Mouse (Mus musculus): ENCODE data around the gene Prpf18.

Prpf18 gene

GRCm38 (mm10) chr2:4573386-4573785 lies 78.5 kb downstream of the Prpf18 start:
- no peak for DNase-seq

GRCm38 (mm10) chr2:4572498-4573263 lies 79.2 kb downstream of the Prpf18 start:
- no peak for DNase-seq

Data from cerebellum, postnatal 25 days (tissue).